Mouse (Mus musculus): ENCODE results near the gene Abcc9. TPM values are rescaled to one million over a fixed set of nuclear protein-coding genes. Genes with fewer than 3 reads are reported as not detected.

Abcc9 gene
- 31.0 and 34.4 TPM in 2 replicates for polyA plus RNA-seq (2014; fragmentation: Nextera tagmentation; extraction: Ambion mirVana)

GRCm38 (mm10) chr6:142701652-142702637 is at the start of gene Abcc9:
TSS of gene Abcc9 (minus strand) at chr6:142702315.
- peaks cover 7% of the 10 kb centered on the region; the same call in 1 of the 2 replicates for H3K4me1 ChIP-seq (ENCODE audit: control insufficient read depth, insufficient read depth, low read length)
- no peaks in the 10 kb centered on the region for H3K9me3 ChIP-seq (ENCODE audit: control insufficient read depth, low read depth, low read length)
- H3K36me3 ChIP-seq (ENCODE audit: control insufficient read depth, insufficient read depth, low read length) = 0 out of 2 replicates have a peak, but pooled peaks cover 5% of the 10 kb centered on the region
- no peaks in the 10 kb centered on the region for H3K27me3 ChIP-seq (ENCODE audit: control insufficient read depth, insufficient read depth, low read length)
- peak; percentile 64; the same call in 1 of the 2 replicates for ATAC-seq (ENCODE audit: insufficient number of reproducible peaks, insufficient read depth, low FRiP score, low read depth)
- peak within 1 kb of the TSS; percentile 43 for H3K4me3 ChIP-seq (ENCODE audit: low read depth, low read length)
- WGBS = 6% methylated on average over 36 of the region's 36 CpGs
- peak within 1 kb of the TSS; percentile 87 for H3K27ac ChIP-seq (ENCODE audit: low read length)
- peak within 1 kb of the TSS; percentile 48 for H3K9ac ChIP-seq (replicated peaks; ENCODE audit: low read depth, low read length)
- peak within 1 kb of the TSS; percentile 60 for H3K4me2 ChIP-seq (replicated peaks; ENCODE audit: low read depth, low read length)

GRCm38 (mm10) chr6:142751365-142751764 is 49.2 kb upstream of the Abcc9 start:
- Histone ChIP-seq H3K9ac (replicated peaks; ENCODE audit: low read depth, low read length) (no peak overlapping the region), H3K27me3 (ENCODE audit: control insufficient read depth, insufficient read depth, low read length) (no peaks in the 10 kb centered on the region), H3K27ac (ENCODE audit: low read length) (no peak overlapping the region), H3K4me3 (ENCODE audit: low read depth, low read length) (no peak overlapping the region), H3K4me1 (ENCODE audit: control insufficient read depth, insufficient read depth, low read length) (peaks cover 22% of the 10 kb centered on the region; the same call in 1 of the 2 replicates), H3K4me2 (replicated peaks; ENCODE audit: low read depth, low read length) (no peak overlapping the region), H3K36me3 (ENCODE audit: control insufficient read depth, insufficient read depth, low read length) (no peaks in the 10 kb centered on the region), H3K9me3 (ENCODE audit: control insufficient read depth, low read depth, low read length) (no peaks in the 10 kb centered on the region)
- 58% methylated on average over 9 of the region's 9 CpGs for WGBS
- no peak for ATAC-seq (ENCODE audit: insufficient number of reproducible peaks, insufficient read depth, low FRiP score, low read depth)

- Histone ChIP-seq H3K36me3 (ENCODE audit: control insufficient read depth, insufficient read depth, low read length) (no peaks in the 10 kb centered on the region), H3K4me3 (ENCODE audit: low read depth, low read length) (no peak overlapping the region), H3K4me1 (ENCODE audit: control insufficient read depth, insufficient read depth, low read length) (peaks cover 22% of the 10 kb centered on the region; the same call in 1 of the 2 replicates), H3K27ac (ENCODE audit: low read length) (peak overlapping the region; percentile 44; the same call in 1 of the 2 replicates), H3K4me2 (replicated peaks; ENCODE audit: low read depth, low read length) (no peak overlapping the region), H3K9me3 (ENCODE audit: control insufficient read depth, low read depth, low read length) (no peaks in the 10 kb centered on the region), H3K9ac (replicated peaks; ENCODE audit: low read depth, low read length) (no peak overlapping the region), H3K27me3 (ENCODE audit: control insufficient read depth, insufficient read depth, low read length) (no peaks in the 10 kb centered on the region)
- 48% methylated on average over 8 of the region's 8 CpGs for WGBS
- no peak for ATAC-seq (ENCODE audit: insufficient number of reproducible peaks, insufficient read depth, low FRiP score, low read depth)
Observed at GRCm38 (mm10) chr6:142748057-142748708, 46.1 kb upstream of the Abcc9 start.

- no peak for ATAC-seq (ENCODE audit: insufficient number of reproducible peaks, insufficient read depth, low FRiP score, low read depth)
- H3K36me3 ChIP-seq (ENCODE audit: control insufficient read depth, insufficient read depth, low read length) = no peaks in the 10 kb centered on the region
- no peaks in the 10 kb centered on the region for H3K9me3 ChIP-seq (ENCODE audit: control insufficient read depth, low read depth, low read length)
- H3K27me3 ChIP-seq (ENCODE audit: control insufficient read depth, insufficient read depth, low read length) = no peaks in the 10 kb centered on the region
- H3K4me2 ChIP-seq (replicated peaks; ENCODE audit: low read depth, low read length) = 0 out of 2 replicates have a peak overlapping the region, but pooled peaks have one; percentile 25
- H3K4me1 ChIP-seq (ENCODE audit: control insufficient read depth, insufficient read depth, low read length) = peaks cover 15% of the 10 kb centered on the region; the same call in 1 of the 2 replicates
- 36% methylated on average over 2 of the region's 2 CpGs for WGBS
- no peak overlapping the region for H3K9ac ChIP-seq (replicated peaks; ENCODE audit: low read depth, low read length)
- peak overlapping the region; percentile 89 for H3K27ac ChIP-seq (ENCODE audit: low read length)
- no peak overlapping the region for H3K4me3 ChIP-seq (ENCODE audit: low read depth, low read length)
Observed at GRCm38 (mm10) chr6:142747165-142747564, 45.0 kb upstream of the Abcc9 start.

- Histone ChIP-seq H3K4me2 (replicated peaks; ENCODE audit: low read depth, low read length) (peak overlapping the region; percentile 25; the same call in 1 of the 2 replicates), H3K27ac (ENCODE audit: low read length) (peak overlapping the region; percentile 89)
Observed at GRCm38 (mm10) chr6:142746765-142747164, 44.6 kb upstream of the Abcc9 start.

GRCm38 (mm10) chr6:142745484-142745883 is 43.4 kb upstream of the Abcc9 start:
- no peaks in the 10 kb centered on the region for H3K9me3 ChIP-seq (ENCODE audit: control insufficient read depth, low read depth, low read length)
- H3K27me3 ChIP-seq (ENCODE audit: control insufficient read depth, insufficient read depth, low read length) = no peaks in the 10 kb centered on the region
- H3K27ac ChIP-seq (ENCODE audit: low read length) = no peak overlapping the region
- WGBS = 91% methylated on average over 5 of the region's 5 CpGs
- H3K4me3 ChIP-seq (ENCODE audit: low read depth, low read length) = no peak overlapping the region
- no peaks in the 10 kb centered on the region for H3K36me3 ChIP-seq (ENCODE audit: control insufficient read depth, insufficient read depth, low read length)
- H3K4me2 ChIP-seq (replicated peaks; ENCODE audit: low read depth, low read length) = no peak overlapping the region
- no peak for ATAC-seq (ENCODE audit: insufficient number of reproducible peaks, insufficient read depth, low FRiP score, low read depth)
- H3K9ac ChIP-seq (replicated peaks; ENCODE audit: low read depth, low read length) = no peak overlapping the region
- peaks cover 15% of the 10 kb centered on the region; the same call in 1 of the 2 replicates for H3K4me1 ChIP-seq (ENCODE audit: control insufficient read depth, insufficient read depth, low read length)

More at GRCm38 (mm10) chr6:142746765-142747164, 44.6 kb upstream of the Abcc9 start:
- Histone ChIP-seq H3K4me1 (ENCODE audit: control insufficient read depth, insufficient read depth, low read length) (peaks cover 15% of the 10 kb centered on the region; the same call in 1 of the 2 replicates), H3K36me3 (ENCODE audit: control insufficient read depth, insufficient read depth, low read length) (no peaks in the 10 kb centered on the region), H3K27me3 (ENCODE audit: control insufficient read depth, insufficient read depth, low read length) (no peaks in the 10 kb centered on the region), H3K9me3 (ENCODE audit: control insufficient read depth, low read depth, low read length) (no peaks in the 10 kb centered on the region), H3K9ac (replicated peaks; ENCODE audit: low read depth, low read length) (no peak overlapping the region), H3K4me3 (ENCODE audit: low read depth, low read length) (no peak overlapping the region)
- WGBS = 47% methylated on average over 7 of the region's 7 CpGs
- ATAC-seq (ENCODE audit: insufficient number of reproducible peaks, insufficient read depth, low FRiP score, low read depth) = no peak

GRCm38 (mm10) chr6:142743193-142743592 is 41.1 kb upstream of the Abcc9 start:
- H3K4me3 ChIP-seq (ENCODE audit: low read depth, low read length) = no peak overlapping the region
- no peak overlapping the region for H3K9ac ChIP-seq (replicated peaks; ENCODE audit: low read depth, low read length)
- 46% methylated on average over 4 of the region's 4 CpGs for WGBS
- no peaks in the 10 kb centered on the region for H3K36me3 ChIP-seq (ENCODE audit: control insufficient read depth, insufficient read depth, low read length)
- no peak overlapping the region for H3K4me2 ChIP-seq (replicated peaks; ENCODE audit: low read depth, low read length)
- 0 out of 2 replicates have a peak, but pooled peaks have one; percentile 26 for ATAC-seq (ENCODE audit: insufficient number of reproducible peaks, insufficient read depth, low FRiP score, low read depth)
- no peaks in the 10 kb centered on the region for H3K9me3 ChIP-seq (ENCODE audit: control insufficient read depth, low read depth, low read length)
- no peaks in the 10 kb centered on the region for H3K27me3 ChIP-seq (ENCODE audit: control insufficient read depth, insufficient read depth, low read length)
- H3K27ac ChIP-seq (ENCODE audit: low read length) = no peak overlapping the region; the same call in 1 of the 2 replicates
- peaks cover 12% of the 10 kb centered on the region; the same call in 1 of the 2 replicates for H3K4me1 ChIP-seq (ENCODE audit: control insufficient read depth, insufficient read depth, low read length)

GRCm38 (mm10) chr6:142741763-142742162 is 39.6 kb upstream of the Abcc9 start:
- no peaks in the 10 kb centered on the region for H3K27me3 ChIP-seq (ENCODE audit: control insufficient read depth, insufficient read depth, low read length)
- H3K27ac ChIP-seq (ENCODE audit: low read length) = no peak overlapping the region
- no peaks in the 10 kb centered on the region for H3K36me3 ChIP-seq (ENCODE audit: control insufficient read depth, insufficient read depth, low read length)
- H3K4me2 ChIP-seq (replicated peaks; ENCODE audit: low read depth, low read length) = no peak overlapping the region
- ATAC-seq (ENCODE audit: insufficient number of reproducible peaks, insufficient read depth, low FRiP score, low read depth) = no peak
- H3K4me1 ChIP-seq (ENCODE audit: control insufficient read depth, insufficient read depth, low read length) = peaks cover 3% of the 10 kb centered on the region; the same call in 1 of the 2 replicates
- no peaks in the 10 kb centered on the region for H3K9me3 ChIP-seq (ENCODE audit: control insufficient read depth, low read depth, low read length)
- no peak overlapping the region for H3K9ac ChIP-seq (replicated peaks; ENCODE audit: low read depth, low read length)
- no peak overlapping the region for H3K4me3 ChIP-seq (ENCODE audit: low read depth, low read length)
- WGBS = 82% methylated on average over 6 of the region's 6 CpGs
